Mouse (Mus musculus) stomach, embryonic 14.5 days (tissue): Measurements from ENCODE around the gene Cox6b1. TPM values are rescaled to one million over a fixed set of nuclear protein-coding genes. Genes with fewer than 3 reads are reported as not detected.

ENCODE experiments used
- microRNA-seq: library from miRNA; unstranded; fragments of <30 nt; microRNA quantifications from one replicate; pipeline ENCODE4, GENCODE M21; 2016
- polyA plus RNA-seq: library from polyadenylated mRNA; unstranded; fragments of >200 nt; fragmentation: Nextera tagmentation; extraction: Ambion mirVana; gene quantifications from 2 replicates; pipeline ENCODE4 v1.2.1, GENCODE M21; 2014

Gene Cox6b1
- polyA plus RNA-seq, 1 experiment from 2014 or later, result 1,066 TPM

Small RNA genes within 50 kb of the gene (microRNA-seq; reads per million reads assigned to microRNA genes)
- not detected for gene Mir3569

Other genes starting within 250 kb of the Cox6b1 start
- gene Tyrobp, start 212.4 kb downstream of the Cox6b1 start, polyA plus RNA-seq, result 47.0 and 56.5 TPM in 2 replicates
- gene Hcst, start 206.3 kb downstream of the Cox6b1 start, polyA plus RNA-seq, result 1.1 TPM in 1 of 2 replicates, not detected in the other
- 2.0 and 2.7 TPM in 2 replicates for gene Nfkbid, start 204.4 kb downstream of the Cox6b1 start, polyA plus RNA-seq
- 37.4 and 39.0 TPM in 2 replicates for gene Aplp1, start 180.6 kb downstream of the Cox6b1 start, polyA plus RNA-seq
- gene Kirrel2, start 168.5 kb downstream of the Cox6b1 start, polyA plus RNA-seq, result 0.45 and 1.2 TPM in 2 replicates
- 0.70 TPM in 1 of 2 replicates, not detected in the other for gene Nphs1, start 167.8 kb downstream of the Cox6b1 start, polyA plus RNA-seq
- gene Prodh2, start 132.5 kb downstream of the Cox6b1 start, polyA plus RNA-seq, result not detected in 2 replicates
- 13.2 and 13.4 TPM in 2 replicates for gene Arhgap33, start 91.1 kb downstream of the Cox6b1 start, polyA plus RNA-seq
- 47.3 and 49.0 TPM in 2 replicates for gene Hspb6, start 74.0 kb downstream of the Cox6b1 start, polyA plus RNA-seq
- 18.7 and 22.8 TPM in 2 replicates for gene Proser3, start 73.9 kb downstream of the Cox6b1 start, polyA plus RNA-seq
- 40.8 and 43.7 TPM in 2 replicates for gene Lin37, start 66.3 kb downstream of the Cox6b1 start, polyA plus RNA-seq
- 95.9 and 96.6 TPM in 2 replicates for gene U2af1l4, start 62.9 kb downstream of the Cox6b1 start, polyA plus RNA-seq
- 7.1 and 10.0 TPM in 2 replicates for gene Gm49396, start 62.8 kb downstream of the Cox6b1 start, polyA plus RNA-seq
- 113 and 117 TPM in 2 replicates for gene Psenen, start 62.5 kb downstream of the Cox6b1 start, polyA plus RNA-seq
- 1.3 and 2.6 TPM in 2 replicates for gene Igflr1, start 60.7 kb downstream of the Cox6b1 start, polyA plus RNA-seq
- 13.2 and 14.2 TPM in 2 replicates for gene Kmt2b, start 37.4 kb downstream of the Cox6b1 start, polyA plus RNA-seq
- 0.27 and 0.43 TPM in 2 replicates for gene Zbtb32, start 27.2 kb downstream of the Cox6b1 start, polyA plus RNA-seq
- gene Upk1a, start 13.3 kb downstream of the Cox6b1 start, polyA plus RNA-seq, result 6.6 and 7.7 TPM in 2 replicates
- gene Etv2, start 9.7 kb upstream of the Cox6b1 start, polyA plus RNA-seq, result not detected in 2 replicates
- gene Rbm42, start 24.2 kb upstream of the Cox6b1 start, polyA plus RNA-seq, result 85.7 and 96.8 TPM in 2 replicates
- 48.5 and 50.5 TPM in 2 replicates for gene Haus5, start 38.8 kb upstream of the Cox6b1 start, polyA plus RNA-seq
- not detected in 2 replicates for gene Pmis2, start 45.5 kb upstream of the Cox6b1 start, polyA plus RNA-seq
- gene 2200002J24Rik, start 72.8 kb upstream of the Cox6b1 start, polyA plus RNA-seq, result 0.91 and 2.0 TPM in 2 replicates
- 1.8 and 2.3 TPM in 2 replicates for gene Atp4a, start 86.1 kb upstream of the Cox6b1 start, polyA plus RNA-seq
- 210 and 215 TPM in 2 replicates for gene Tmem147, start 103.4 kb upstream of the Cox6b1 start, polyA plus RNA-seq
- gene Gapdhs, start 117.5 kb upstream of the Cox6b1 start, polyA plus RNA-seq, result 0.29 and 0.74 TPM in 2 replicates
- gene Sbsn, start 125.3 kb upstream of the Cox6b1 start, polyA plus RNA-seq, result 0.91 and 1.1 TPM in 2 replicates
- 5.9 and 14.6 TPM in 2 replicates for gene Dmkn, start 137.6 kb upstream of the Cox6b1 start, polyA plus RNA-seq
- gene Krtdap, start 161.7 kb upstream of the Cox6b1 start, polyA plus RNA-seq, result 9.2 and 20.2 TPM in 2 replicates
- gene Ffar2, start 197.6 kb upstream of the Cox6b1 start, polyA plus RNA-seq, result 0.55 and 3.4 TPM in 2 replicates
- gene Ffar3, start 230.0 kb upstream of the Cox6b1 start, polyA plus RNA-seq, result 0.41 TPM in 1 of 2 replicates, not detected in the other
- not detected in 2 replicates for gene Ffar1, start 235.4 kb upstream of the Cox6b1 start, polyA plus RNA-seq